Comparison of ENCODE assay signal across 9 mouse cellular contexts in the genomic region with DNA sequence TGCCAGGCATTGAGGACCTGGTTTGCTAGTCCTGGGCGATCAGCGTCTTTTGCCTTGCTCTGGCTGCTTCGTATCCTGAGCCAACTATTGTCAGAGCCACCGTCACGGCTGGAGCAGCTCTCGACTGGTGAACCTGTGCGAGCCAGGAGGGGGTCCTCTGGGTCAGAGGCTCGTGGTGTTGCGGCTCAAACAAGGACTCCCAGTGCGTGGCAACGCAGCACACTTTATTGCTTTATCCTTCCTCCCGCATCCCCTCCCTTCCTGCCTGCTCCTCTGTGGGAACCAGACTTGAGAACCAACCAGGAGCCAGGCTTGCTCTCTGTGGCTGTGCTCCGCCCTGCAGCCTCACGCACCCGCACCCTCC. TPM values are rescaled to one million over a fixed set of nuclear protein-coding genes. Genes with fewer than 3 reads are reported as not detected.
DNase-seq lines count a peak whose midpoint lies in the region; ATAC-seq lines count a peak whose summit lies in the region.
"Had no signal": no experiment of that assay in that cellular context is flagged by ENCODE, and none has a peak within 500 bp of the region (broad histone marks: within the 10 kb centered on the region; RNA-seq: fewer than 3 reads in every experiment).

Gene Hecw1 (minus strand): TSS at position 323 of the 364 bp plus-strand sequence.

- H3K36me3 ChIP-seq in kidney, embryonic 14.5 days (ENCODE audit: control insufficient read depth, insufficient read depth, low read length): no peaks in the 10 kb centered on the region
- no peaks in the 10 kb centered on the region for H3K36me3 ChIP-seq in hindbrain, embryonic 13.5 days
- H3K36me3 ChIP-seq in limb, embryonic 13.5 days: no peaks in the 10 kb centered on the region

- intact Hi-C loops in gastrocnemius, postnatal 36 days (cut with DNase I): no loop called here

- no peak for DNase-seq in kidney, adult 8-10 months
- peak; percentile 4 for DNase-seq in embryo, embryonic 11.5 days (ENCODE audit: low read depth, low spot score)
- DNase-seq in right cerebral cortex, adult 2 months (ENCODE audit: low spot score in 2 of 2): peak; percentile 72 to 73
- DNase-seq in Muller cell, postnatal 12 days (ENCODE audit: inconsistent ontology term): no peak
- DNase-seq in gastrocnemius, postnatal 36 days: no peak

- WGBS in kidney, embryonic 14.5 days: under 1% methylated on average over 15 of the region's 15 CpGs
- WGBS in hindbrain, embryonic 13.5 days: under 1% methylated on average over 15 of the region's 15 CpGs
- WGBS in limb, embryonic 13.5 days: 0% methylated on average over 12 of the region's 15 CpGs

- no peaks in the 10 kb centered on the region for H3K4me1 ChIP-seq in kidney, embryonic 14.5 days (ENCODE audit: control insufficient read depth, insufficient read depth, low read length)
- peaks cover 33% of the 10 kb centered on the region for H3K4me1 ChIP-seq in hindbrain, embryonic 13.5 days (replicated peaks)
- H3K4me1 ChIP-seq in limb, embryonic 13.5 days: peaks cover 12% of the 10 kb centered on the region; the same call in 1 of the 2 replicates

- peak within 1 kb of the TSS; percentile 44; the same call in 1 of the 2 replicates for H3K9ac ChIP-seq in kidney, embryonic 14.5 days (ENCODE audit: low read depth, low read length)
- H3K9ac ChIP-seq in hindbrain, embryonic 13.5 days: peak within 1 kb of the TSS; percentile 88
- H3K9ac ChIP-seq in limb, embryonic 13.5 days: peak within 1 kb of the TSS; percentile 58

- H3K27me3 ChIP-seq in kidney, embryonic 14.5 days (ENCODE audit: control insufficient read depth, insufficient read depth, low read length): peaks cover 35% of the 10 kb centered on the region
- H3K27me3 ChIP-seq in hindbrain, embryonic 13.5 days: no peaks in the 10 kb centered on the region
- peaks cover 53% of the 10 kb centered on the region for H3K27me3 ChIP-seq in limb, embryonic 13.5 days

- peak; percentile 73 for ATAC-seq in kidney, embryonic 14.5 days (ENCODE audit: low FRiP score, low TSS enrichment)
- peak; percentile 90 for ATAC-seq in hindbrain, embryonic 13.5 days (ENCODE audit: low FRiP score)
- peak; percentile 63; the same call in 1 of the 2 replicates for ATAC-seq in limb, embryonic 13.5 days (ENCODE audit: low FRiP score, low read depth)
- ATAC-seq: Patski had no signal

- peak within 1 kb of the TSS; percentile 88 for H3K4me2 ChIP-seq in kidney, embryonic 14.5 days (replicated peaks; ENCODE audit: low read depth, low read length)
- peak within 1 kb of the TSS; percentile 67 for H3K4me2 ChIP-seq in hindbrain, embryonic 13.5 days
- H3K4me2 ChIP-seq in limb, embryonic 13.5 days (replicated peaks): peak within 1 kb of the TSS; percentile 90

- H3K9me3 ChIP-seq in kidney, embryonic 14.5 days (ENCODE audit: control insufficient read depth, low read length): no peaks in the 10 kb centered on the region
- no peaks in the 10 kb centered on the region for H3K9me3 ChIP-seq in hindbrain, embryonic 13.5 days
- no peaks in the 10 kb centered on the region for H3K9me3 ChIP-seq in limb, embryonic 13.5 days

- peak within 1 kb of the TSS; percentile 52 for H3K4me3 ChIP-seq in kidney, embryonic 14.5 days (ENCODE audit: low read length)
- H3K4me3 ChIP-seq in hindbrain, embryonic 13.5 days: peak within 1 kb of the TSS; percentile 75
- H3K4me3 ChIP-seq in limb, embryonic 13.5 days: peak within 1 kb of the TSS; percentile 55

- H3K27ac ChIP-seq in kidney, embryonic 14.5 days (ENCODE audit: low read depth, low read length): no peak within 1 kb of the TSS
- peak within 1 kb of the TSS; percentile 97 for H3K27ac ChIP-seq in hindbrain, embryonic 13.5 days
- H3K27ac ChIP-seq in limb, embryonic 13.5 days: no peak within 1 kb of the TSS

RNA-seq across cellular contexts. Expression of gene Hecw1, which starts in this region (rescaled TPM):
- 0.07 TPM in 1 of 2 replicates, not detected in the other for polyA plus RNA-seq in kidney, embryonic 14.5 days (2014; fragmentation: Nextera tagmentation; extraction: Ambion mirVana)
- 39.2 and 41.4 TPM in 2 replicates for polyA plus RNA-seq in hindbrain, embryonic 13.5 days (2015; fragmentation: Nextera tagmentation; extraction: Ambion mirVana)
- 0.34 and 0.65 TPM in 2 replicates for polyA plus RNA-seq in limb, embryonic 13.5 days (2015; fragmentation: Nextera tagmentation; extraction: Ambion mirVana)
- total RNA-seq in gastrocnemius, postnatal 36 days (2021): under 1 TPM in 1 of 2 experiments, not detected in 1; 0.31 TPM
- polyA plus RNA-seq: Patski had no signal

Comparison
In these comparisons a context has a peak if more than half of its experiments do, and no peak if none do; other contexts are left out.
1. RNA of gene Hecw1 (polyA plus RNA-seq): 39.2 to 41.4 TPM in hindbrain, embryonic 13.5 days; 0.34 to 0.65 TPM in limb, embryonic 13.5 days and 0.07 TPM in kidney, embryonic 14.5 days; every median in the first group is over 10 times any median in the second.
2. Peak in ATAC-seq, H3K4me3 ChIP-seq, H3K9ac ChIP-seq and H3K4me2 ChIP-seq in kidney, embryonic 14.5 days; RNA of the gene not detected or under 1 TPM.
3. Peak in ATAC-seq, H3K4me3 ChIP-seq, H3K9ac ChIP-seq and H3K4me2 ChIP-seq in limb, embryonic 13.5 days; RNA of the gene not detected or under 1 TPM.
4. DNase-seq: peak in embryo, embryonic 11.5 days (single experiment) and right cerebral cortex, adult 2 months (2 of 2); none in kidney, adult 8-10 months (0 of 2), Muller cell, postnatal 12 days (single experiment) and gastrocnemius, postnatal 36 days (0 of 2).
5. Peak in every context shown above with its lines, with median percentiles within 50 percentile points of each other: ATAC-seq, H3K4me2 ChIP-seq, H3K4me3 ChIP-seq and H3K9ac ChIP-seq.